Mouse (Mus musculus) midbrain, postnatal 0 days (tissue): ENCODE data around the gene Adad2. TPM values are rescaled to one million over a fixed set of nuclear protein-coding genes. Genes with fewer than 3 reads are reported as not detected.
A peak's percentile ranks its signal among the peaks of the same experiment; 100 is the strongest.

ENCODE experiments used
- ATAC-seq: fragments of 200-750 bp; cut with Nextera tagmentation; 2 replicates; pipeline ENCODE4 v1.8.0; 2017; ENCODE audit warnings: moderate number of reproducible peaks, mild to moderate bottlenecking, moderate TSS enrichment, moderate library complexity; ENCODE audit not compliant: low FRiP score
- DNase-seq: peaks from one replicate; pipeline ENCODE4 v3.0.0-alpha.2; 2015; ENCODE audit warnings: low spot score
- H3K27ac ChIP-seq: fragments of 300-500 bp; sonication (generic); 2 replicates; pipeline ENCODE4 v1.5.1; 2014; ENCODE audit warnings: low read depth, mild to moderate bottlenecking, low read length, mixed read lengths
- H3K27me3 ChIP-seq: fragments of 300-500 bp; sonication (generic); 2 replicates; pipeline ENCODE4 v1.6.1; 2014; ENCODE audit warnings: low read length, control low read depth, mixed read lengths; ENCODE audit not compliant: insufficient read depth
- H3K36me3 ChIP-seq: fragments of 300-500 bp; sonication (generic); 2 replicates; pipeline ENCODE4 v1.6.1; 2014; ENCODE audit warnings: low read length, control low read depth, mixed read lengths; ENCODE audit not compliant: insufficient read depth
- H3K4me1 ChIP-seq: fragments of 300-500 bp; sonication (generic); 2 replicates; pipeline ENCODE4 v1.6.1; 2014; ENCODE audit warnings: mild to moderate bottlenecking, control low read depth, antibody characterized with exemption, low read length, mixed read lengths; ENCODE audit not compliant: insufficient read depth
- H3K4me2 ChIP-seq: fragments of 300-500 bp; sonication (generic); 2 replicates; pipeline ENCODE4 v1.6.1; 2014; ENCODE audit warnings: low read depth, mild to moderate bottlenecking, low read length, mixed read lengths; ENCODE audit not compliant: poor library complexity, severe bottlenecking
- H3K4me3 ChIP-seq: fragments of 300-500 bp; sonication (generic); 2 replicates; pipeline ENCODE4 v1.5.1; 2014; ENCODE audit warnings: low read depth, mild to moderate bottlenecking, low read length, moderate library complexity
- H3K9ac ChIP-seq: fragments of 300-500 bp; sonication (generic); replicated peaks from 2 replicates; pipeline ENCODE4 v1.6.1; 2014; ENCODE audit warnings: mild to moderate bottlenecking, low read length, moderate library complexity, mixed read lengths; ENCODE audit not compliant: poor library complexity, severe bottlenecking
- H3K9me3 ChIP-seq: fragments of 300-500 bp; sonication (generic); 2 replicates; pipeline ENCODE4 v1.6.1; 2016; ENCODE audit warnings: low read length, control low read depth
- CTCF ChIP-seq: IDR thresholded peaks from 2 replicates; pipeline ENCODE4 v1.5.1; 2016; ENCODE audit warnings: antibody characterized with exemption, mild to moderate bottlenecking
- WGBS: fragments of 180-500 bp; shearing (Covaris S2); extraction: QIAGEN DNeasy Blood & Tissue Kit; methylation state at CpG from one replicate; pipeline ENCODE4 v1.1.7; 2014; 5-methylcytosine and 5-hydroxymethylcytosine counted together
- polyA plus RNA-seq: library from polyadenylated mRNA; unstranded; fragments of >200 nt; fragmentation: Nextera tagmentation; extraction: Ambion mirVana; gene quantifications from 2 replicates; pipeline ENCODE4 v1.2.1, GENCODE M21; 2015
- total RNA-seq: library from RNA; depleted of rRNA; stranded (reverse); fragments of >200 nt; gene quantifications from 2 replicates; pipeline ENCODE4 v1.2.3, GENCODE M21; 2014

Adad2 gene
- total and polyA plus RNA-seq, 2 experiments from 2014 or later: 0.23 to 0.33 TPM

GRCm38 (mm10) chr8:119636766-119637165 is 24.2 kb downstream of the Adad2 start:
- no peak for ATAC-seq
- no peaks in the 10 kb centered on the region for H3K4me1 ChIP-seq
- no peaks in the 10 kb centered on the region for H3K9me3 ChIP-seq
- no peak overlapping the region for H3K9ac ChIP-seq
- no peaks in the 10 kb centered on the region for H3K36me3 ChIP-seq
- no peak overlapping the region for H3K4me3 ChIP-seq
- 67% methylated on average over 7 of the region's 7 CpGs for WGBS
- H3K27me3 ChIP-seq: no peaks in the 10 kb centered on the region; the same call in 1 of the 2 replicates
- H3K27ac ChIP-seq: no peak overlapping the region
- no peak for DNase-seq
- H3K4me2 ChIP-seq: no peak overlapping the region
- no peak for TF ChIP-seq CTCF

DNA sequence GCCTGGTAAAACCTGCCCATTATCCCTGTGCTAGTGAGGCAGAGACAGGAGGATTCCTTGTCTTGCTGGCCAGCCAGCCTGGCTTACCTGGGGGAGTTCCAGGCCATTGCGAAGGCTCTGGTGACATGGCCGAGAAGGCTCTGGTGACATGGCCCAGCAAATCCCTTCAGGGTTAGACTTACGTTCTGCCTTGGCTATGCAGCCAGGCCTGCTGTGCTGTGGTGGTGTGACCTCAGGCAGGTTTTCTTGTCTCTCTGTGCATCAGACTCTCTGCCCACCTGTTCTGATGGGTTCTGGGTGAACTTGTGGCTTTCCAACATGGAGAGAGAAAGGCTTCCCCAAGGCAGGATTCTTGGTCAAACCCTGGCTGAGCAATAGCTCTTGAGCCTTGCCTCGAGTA is 24.8 kb downstream of the Adad2 start:
- WGBS: 86% methylated on average over 4 of the region's 4 CpGs
- Histone ChIP-seq H3K27ac (no peak overlapping the region), H3K4me1 (no peaks in the 10 kb centered on the region), H3K27me3 (no peaks in the 10 kb centered on the region; the same call in 1 of the 2 replicates), H3K4me2 (no peak overlapping the region), H3K4me3 (no peak overlapping the region), H3K9me3 (no peaks in the 10 kb centered on the region), H3K36me3 (no peaks in the 10 kb centered on the region), H3K9ac (no peak overlapping the region)
- TF ChIP-seq CTCF: no peak
- DNase-seq: no peak
- ATAC-seq: no peak

DNA sequence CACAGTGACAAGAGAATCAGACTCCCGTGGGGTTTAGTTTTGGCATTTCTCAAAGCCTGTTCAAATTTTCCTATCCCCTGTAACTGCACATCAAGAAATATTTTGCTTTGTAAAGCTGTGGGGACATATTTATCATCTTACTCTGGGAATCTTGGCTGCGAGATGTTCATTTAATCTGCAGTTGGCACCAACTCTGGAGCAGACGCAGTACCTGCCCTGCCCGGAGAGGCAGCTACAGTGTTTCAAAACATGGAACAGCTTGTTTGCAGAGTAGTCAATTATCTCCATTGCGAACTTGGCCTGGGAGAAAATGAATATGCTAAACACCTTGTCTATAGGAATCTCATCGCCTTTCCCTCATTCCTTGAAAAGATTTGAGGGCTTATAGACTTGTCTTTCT is 25.7 kb downstream of the Adad2 start:
- H3K9me3 ChIP-seq: no peaks in the 10 kb centered on the region
- H3K36me3 ChIP-seq: no peaks in the 10 kb centered on the region
- H3K4me1 ChIP-seq: no peaks in the 10 kb centered on the region
- no peak overlapping the region for H3K4me2 ChIP-seq
- no peak overlapping the region for H3K27ac ChIP-seq
- DNase-seq (peak; percentile 40), ATAC-seq (no peak)
- H3K4me3 ChIP-seq: no peak overlapping the region
- no peak overlapping the region for H3K9ac ChIP-seq
- no peak for TF ChIP-seq CTCF
- 70% methylated on average over 6 of the region's 6 CpGs for WGBS
- H3K27me3 ChIP-seq: no peaks in the 10 kb centered on the region; the same call in 1 of the 2 replicates

- Histone ChIP-seq H3K4me1 (no peaks in the 10 kb centered on the region), H3K4me2 (no peak overlapping the region), H3K36me3 (no peaks in the 10 kb centered on the region), H3K4me3 (no peak overlapping the region), H3K9ac (no peak overlapping the region), H3K27ac (no peak overlapping the region), H3K27me3 (no peaks in the 10 kb centered on the region), H3K9me3 (no peaks in the 10 kb centered on the region)
- 58% methylated on average over 7 of the region's 7 CpGs for WGBS
- no peak for DNase-seq
- no peak for TF ChIP-seq CTCF
- no peak for ATAC-seq
Measured at GRCm38 (mm10) chr8:119639798-119640197, 27.3 kb downstream of the Adad2 start.

- Histone ChIP-seq H3K27me3 (no peaks in the 10 kb centered on the region), H3K4me2 (no peak overlapping the region), H3K4me3 (no peak overlapping the region), H3K36me3 (no peaks in the 10 kb centered on the region), H3K9ac (no peak overlapping the region), H3K4me1 (no peaks in the 10 kb centered on the region), H3K9me3 (no peaks in the 10 kb centered on the region), H3K27ac (no peak overlapping the region)
- TF ChIP-seq CTCF: no peak
- WGBS: 88% methylated on average over 5 of the region's 5 CpGs
- ATAC-seq (no peak), DNase-seq (no peak)
Measured at GRCm38 (mm10) chr8:119641058-119641457, 28.5 kb downstream of the Adad2 start.

DNA sequence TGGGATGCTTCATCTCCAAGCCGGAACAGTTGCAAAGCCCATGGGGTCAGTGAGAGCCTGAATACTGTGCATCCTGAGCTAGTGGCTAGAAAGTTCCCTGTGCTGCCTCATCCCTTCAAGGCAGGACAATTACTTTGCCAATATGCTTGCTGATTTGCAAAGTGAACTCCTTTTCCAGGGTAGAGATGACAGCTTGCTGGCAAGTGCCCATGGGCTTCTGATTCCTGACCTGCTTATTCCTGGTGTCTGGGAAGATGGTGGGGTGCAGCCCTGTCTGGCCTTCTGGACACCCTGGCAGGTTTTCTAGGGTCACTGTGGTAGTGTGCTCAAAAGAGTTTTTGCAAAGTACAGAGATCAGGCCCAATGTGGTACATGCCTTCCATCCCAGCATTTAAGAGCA is 30.4 kb downstream of the Adad2 start:
- H3K4me2 ChIP-seq: no peak overlapping the region

More for the DNA sequence above, 30.4 kb downstream of the Adad2 start:
- DNase-seq: no peak
- no peak overlapping the region for H3K27ac ChIP-seq
- no peaks in the 10 kb centered on the region for H3K9me3 ChIP-seq
- H3K27me3 ChIP-seq: no peaks in the 10 kb centered on the region
- ATAC-seq: no peak
- H3K36me3 ChIP-seq: no peaks in the 10 kb centered on the region
- no peak overlapping the region for H3K9ac ChIP-seq
- no peak overlapping the region for H3K4me3 ChIP-seq
- no peaks in the 10 kb centered on the region for H3K4me1 ChIP-seq
- WGBS: 93% methylated on average over 1 of the region's 1 CpGs
- TF ChIP-seq CTCF: no peak
